Mouse (Mus musculus): ENCODE data around the gene Pcdh8. TPM values are rescaled to one million over a fixed set of nuclear protein-coding genes. Genes with fewer than 3 reads are reported as not detected.

Gene Pcdh8
- polyA plus RNA-seq, 1 experiment from 2014 or later = 4.1 TPM

DNA sequence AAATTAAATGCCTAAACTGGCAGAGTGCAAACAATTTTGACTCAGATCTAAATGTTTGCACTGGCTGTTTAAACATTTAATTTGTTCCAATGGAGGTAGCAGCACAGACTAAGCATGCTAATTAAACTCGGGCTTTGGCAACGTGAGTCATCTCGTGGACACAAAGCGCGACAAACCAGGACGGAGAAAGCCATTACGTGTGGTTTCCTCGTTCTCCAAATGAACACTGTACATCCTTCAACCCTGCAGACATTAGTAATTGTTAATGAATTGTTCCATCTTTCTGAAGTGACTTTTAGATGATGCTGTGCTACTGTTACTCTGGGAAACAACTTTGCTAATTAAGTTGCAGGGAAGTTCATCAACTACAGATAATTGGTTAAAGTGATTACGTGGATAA is 32.7 kb downstream of the Pcdh8 start:
- no peaks in the 10 kb centered on the region for H3K27me3 ChIP-seq
- H3K4me2 ChIP-seq = no peak overlapping the region
- H3K4me3 ChIP-seq = no peak overlapping the region
- no peaks in the 10 kb centered on the region for H3K36me3 ChIP-seq
- no peaks in the 10 kb centered on the region for H3K4me1 ChIP-seq
- no peak overlapping the region for H3K9ac ChIP-seq
- H3K27ac ChIP-seq = no peak overlapping the region
- no peaks in the 10 kb centered on the region for H3K9me3 ChIP-seq
- ATAC-seq (ENCODE audit: insufficient number of reproducible peaks, insufficient read depth, low FRiP score, low TSS enrichment, low read depth) = no peak
- WGBS = 77% methylated on average over 9 of the region's 9 CpGs

DNA sequence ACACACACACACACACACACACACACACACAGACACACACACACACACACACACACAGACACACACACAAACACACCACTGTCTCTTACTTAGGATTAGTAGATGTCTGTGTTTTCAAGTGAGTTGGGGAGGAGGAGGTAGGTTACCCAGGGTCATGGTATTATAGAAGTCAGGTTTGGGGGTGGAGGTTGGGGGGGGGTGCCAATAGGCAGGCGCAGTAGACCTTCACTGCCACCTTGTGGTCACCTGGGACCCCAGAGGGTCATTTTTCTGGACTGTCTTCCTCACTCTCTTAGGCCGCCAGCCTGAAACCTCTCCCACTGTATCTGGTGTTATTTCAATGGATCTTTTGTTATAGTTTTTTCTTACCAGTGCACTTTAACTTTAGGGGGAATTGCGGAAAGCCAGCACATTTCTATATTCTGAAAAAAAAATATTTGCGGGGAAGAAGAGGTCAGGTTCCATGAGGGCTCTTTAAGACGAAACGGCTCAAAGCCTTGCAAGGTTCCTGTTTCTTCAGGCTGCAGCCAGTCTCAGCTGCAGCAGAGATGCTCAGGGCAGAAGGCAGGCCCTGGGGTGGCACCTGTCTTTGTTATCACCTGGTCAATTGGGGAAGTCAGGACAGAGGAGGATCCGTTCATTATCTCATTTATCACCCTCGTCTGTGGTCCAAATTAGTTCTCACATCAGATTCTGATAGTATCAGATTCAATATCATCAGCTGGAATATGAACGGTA is 33.3 kb downstream of the Pcdh8 start:
- Histone ChIP-seq H3K4me3 (no peak overlapping the region), H3K9me3 (no peaks in the 10 kb centered on the region), H3K36me3 (no peaks in the 10 kb centered on the region), H3K27me3 (no peaks in the 10 kb centered on the region), H3K4me1 (no peaks in the 10 kb centered on the region), H3K27ac (no peak overlapping the region), H3K9ac (no peak overlapping the region), H3K4me2 (no peak overlapping the region)
- 56% methylated on average over 9 of the region's 9 CpGs for WGBS
- no peak for ATAC-seq (ENCODE audit: insufficient number of reproducible peaks, insufficient read depth, low FRiP score, low TSS enrichment, low read depth)

DNA sequence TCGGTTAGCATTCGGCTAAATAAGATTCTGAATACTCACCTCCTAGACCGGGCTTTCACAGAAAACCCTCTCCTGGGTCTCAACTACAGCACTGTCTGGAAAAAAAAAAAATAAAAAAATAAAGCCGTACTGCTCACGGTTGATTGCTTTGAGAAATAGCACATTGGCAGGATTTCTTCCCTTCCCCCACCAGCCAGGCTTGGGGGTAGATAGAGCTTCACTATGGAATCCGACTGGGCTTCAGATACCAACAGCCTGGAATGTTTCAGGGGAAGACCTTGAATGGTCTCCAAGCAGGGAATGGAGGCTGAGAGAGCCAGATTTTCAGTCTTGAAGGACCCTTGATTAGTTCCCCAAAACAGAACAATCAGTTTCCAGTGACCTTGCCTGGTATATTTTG is 34.3 kb downstream of the Pcdh8 start:
- 58% methylated on average over 6 of the region's 6 CpGs for WGBS
- no peak for ATAC-seq (ENCODE audit: insufficient number of reproducible peaks, insufficient read depth, low FRiP score, low TSS enrichment, low read depth)

DNA sequence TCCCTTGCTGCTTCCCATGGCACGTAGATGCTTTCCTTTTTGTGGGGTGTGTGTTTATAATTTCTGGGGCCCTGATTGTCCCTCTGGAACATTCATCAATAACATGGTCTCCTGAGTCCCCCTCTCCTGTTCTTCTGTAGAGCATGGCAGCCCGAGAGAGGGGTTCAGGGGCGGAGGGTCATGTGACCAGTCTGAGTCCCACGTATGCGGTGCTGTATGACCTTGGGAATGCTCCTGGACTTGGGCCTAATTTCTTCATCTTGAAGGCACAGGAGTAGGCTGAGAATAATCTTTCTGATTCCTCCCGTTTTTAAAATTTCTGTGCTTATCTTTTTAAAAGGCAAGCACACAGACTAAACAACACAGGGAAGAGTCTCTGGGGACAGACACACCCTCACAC is 37.6 kb downstream of the Pcdh8 start:
- H3K9ac ChIP-seq = no peak overlapping the region
- H3K27me3 ChIP-seq = 0 out of 2 replicates have a peak, but pooled peaks cover 3% of the 10 kb centered on the region
- no peak for ATAC-seq (ENCODE audit: insufficient number of reproducible peaks, insufficient read depth, low FRiP score, low TSS enrichment, low read depth)
- no peak overlapping the region for H3K27ac ChIP-seq
- 76% methylated on average over 6 of the region's 6 CpGs for WGBS
- H3K4me2 ChIP-seq = no peak overlapping the region
- no peaks in the 10 kb centered on the region for H3K4me1 ChIP-seq
- no peak overlapping the region for H3K4me3 ChIP-seq
- H3K9me3 ChIP-seq = no peaks in the 10 kb centered on the region
- no peaks in the 10 kb centered on the region for H3K36me3 ChIP-seq

More for the DNA sequence above, 34.3 kb downstream of the Pcdh8 start:
- Histone ChIP-seq H3K9ac (no peak overlapping the region), H3K27me3 (no peaks in the 10 kb centered on the region), H3K4me1 (no peaks in the 10 kb centered on the region), H3K36me3 (no peaks in the 10 kb centered on the region), H3K4me2 (no peak overlapping the region), H3K9me3 (no peaks in the 10 kb centered on the region), H3K4me3 (no peak overlapping the region), H3K27ac (no peak overlapping the region)

DNA sequence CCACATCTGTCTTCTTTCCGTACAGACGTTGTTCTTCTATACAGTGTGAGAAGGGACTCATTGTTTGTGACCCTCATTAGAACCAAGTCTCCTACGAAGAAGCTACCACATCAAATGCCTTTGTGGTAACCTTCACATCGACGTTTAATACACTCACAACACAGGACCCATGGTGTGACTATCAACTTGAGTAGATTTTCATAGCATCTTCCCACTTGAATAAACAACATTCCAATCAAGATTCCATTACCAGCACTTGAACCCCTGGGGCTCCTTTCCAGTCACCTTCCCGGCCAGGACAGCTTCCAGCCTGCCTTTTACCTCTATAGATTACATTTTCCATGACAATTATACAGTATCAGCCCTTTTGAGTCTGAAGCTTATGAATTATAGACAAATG is 42.3 kb downstream of the Pcdh8 start:
- no peak overlapping the region for H3K9ac ChIP-seq
- no peak for ATAC-seq (ENCODE audit: insufficient number of reproducible peaks, insufficient read depth, low FRiP score, low TSS enrichment, low read depth)
- H3K36me3 ChIP-seq = no peaks in the 10 kb centered on the region
- no peaks in the 10 kb centered on the region for H3K4me1 ChIP-seq
- 64% methylated on average over 6 of the region's 6 CpGs for WGBS
- H3K4me2 ChIP-seq = no peak overlapping the region
- H3K4me3 ChIP-seq = no peak overlapping the region
- no peak overlapping the region for H3K27ac ChIP-seq
- H3K9me3 ChIP-seq = no peaks in the 10 kb centered on the region
- H3K27me3 ChIP-seq = 0 out of 2 replicates have a peak, but pooled peaks cover 3% of the 10 kb centered on the region

DNA sequence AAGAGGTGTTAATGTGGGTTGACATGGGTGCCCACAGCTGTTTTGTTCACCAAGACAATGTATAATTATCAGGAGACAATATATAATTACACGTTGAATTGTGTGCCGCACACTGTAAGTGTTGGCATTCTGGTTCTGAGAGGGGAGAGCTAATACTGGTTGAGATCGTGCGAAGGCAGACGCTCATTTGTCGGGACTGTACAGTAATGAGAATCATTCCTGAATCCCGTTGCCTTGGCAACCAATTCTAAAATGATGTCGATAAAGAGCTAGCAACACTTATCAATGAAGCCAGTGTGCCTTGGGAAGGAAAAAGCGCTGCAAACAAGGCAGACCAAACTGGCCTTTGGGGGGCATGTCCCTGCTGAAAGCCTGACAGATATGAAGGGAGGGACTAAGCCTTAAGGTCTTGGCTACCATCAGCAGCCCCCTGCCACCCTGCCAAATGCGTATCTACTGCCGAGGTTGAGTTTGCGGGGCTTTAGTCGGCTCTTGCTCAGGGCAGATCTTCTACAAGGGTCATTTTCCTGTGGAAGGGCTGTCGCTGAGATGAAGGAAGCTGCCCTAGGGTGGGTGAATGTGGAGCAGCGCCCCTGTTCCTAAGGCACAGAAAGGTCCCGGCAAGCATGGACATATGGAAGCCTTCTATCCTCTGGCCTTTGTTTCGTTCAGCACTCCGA is 47.0 kb downstream of the Pcdh8 start:
- no peaks in the 10 kb centered on the region for H3K27me3 ChIP-seq
- H3K4me3 ChIP-seq = no peak overlapping the region
- H3K9me3 ChIP-seq = no peaks in the 10 kb centered on the region
- H3K9ac ChIP-seq = no peak overlapping the region
- H3K27ac ChIP-seq = no peak overlapping the region
- no peak for ATAC-seq (ENCODE audit: insufficient number of reproducible peaks, insufficient read depth, low FRiP score, low TSS enrichment, low read depth)
- no peak overlapping the region for H3K4me2 ChIP-seq
- no peaks in the 10 kb centered on the region for H3K36me3 ChIP-seq
- 78% methylated on average over 18 of the region's 18 CpGs for WGBS
- H3K4me1 ChIP-seq = 0 out of 2 replicates have a peak, but pooled peaks cover 11% of the 10 kb centered on the region

DNA sequence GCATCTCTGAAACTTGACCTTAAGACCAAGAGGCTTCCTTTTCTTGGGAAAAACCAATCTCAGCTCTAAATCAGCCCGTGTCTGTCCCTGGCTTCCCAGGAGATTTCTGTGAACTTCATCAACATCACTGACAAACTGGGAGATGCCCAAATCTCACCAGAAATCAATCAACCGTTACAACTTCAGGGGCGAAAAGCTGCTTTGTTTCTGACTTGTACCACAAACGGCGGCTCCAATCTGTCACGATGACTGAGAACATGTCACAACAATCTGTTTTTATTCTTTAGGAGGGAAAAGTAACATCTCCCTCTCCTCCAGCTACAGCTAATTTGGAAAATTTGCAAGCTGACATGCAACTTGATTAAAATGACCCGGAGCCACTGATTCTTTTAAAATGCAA is 48.9 kb downstream of the Pcdh8 start:
- 62% methylated on average over 7 of the region's 7 CpGs for WGBS
- Histone ChIP-seq H3K4me1 (0 out of 2 replicates have a peak, but pooled peaks cover 11% of the 10 kb centered on the region), H3K36me3 (no peaks in the 10 kb centered on the region), H3K9ac (no peak overlapping the region), H3K9me3 (no peaks in the 10 kb centered on the region), H3K4me3 (no peak overlapping the region), H3K27me3 (no peaks in the 10 kb centered on the region), H3K4me2 (no peak overlapping the region), H3K27ac (no peak overlapping the region)
- ATAC-seq (ENCODE audit: insufficient number of reproducible peaks, insufficient read depth, low FRiP score, low TSS enrichment, low read depth) = no peak

MicroRNAs encoded within 50 kb of the gene (microRNA counts, 519-probe panel; counts per million panel counts)
- microRNA mmu-miR-759 = 1,888 counts per million, percentile 50 among the panel's probes with 10 or more counts

Small RNAs within 50 kb of the gene (microRNA-seq; reads per million reads assigned to microRNA genes)
- not detected for gene Mir759

Other genes starting within 250 kb of the Pcdh8 start
- 137 and 150 TPM in 2 replicates for gene Sugt1, start 183.6 kb downstream of the Pcdh8 start, polyA plus RNA-seq (2015; fragmentation: Nextera tagmentation; extraction: Ambion mirVana)
- gene Cnmd, start 109.1 kb downstream of the Pcdh8 start, polyA plus RNA-seq (2015; fragmentation: Nextera tagmentation; extraction: Ambion mirVana) = 124 and 179 TPM in 2 replicates
- 0.24 and 1.0 TPM in 2 replicates for gene Olfm4, start 212.8 kb upstream of the Pcdh8 start, polyA plus RNA-seq (2015; fragmentation: Nextera tagmentation; extraction: Ambion mirVana)

Data from embryonic facial prominence, embryonic 13.5 days (tissue).